Mouse (Mus musculus): ENCODE results near the gene Tnfrsf1b.

DNA sequence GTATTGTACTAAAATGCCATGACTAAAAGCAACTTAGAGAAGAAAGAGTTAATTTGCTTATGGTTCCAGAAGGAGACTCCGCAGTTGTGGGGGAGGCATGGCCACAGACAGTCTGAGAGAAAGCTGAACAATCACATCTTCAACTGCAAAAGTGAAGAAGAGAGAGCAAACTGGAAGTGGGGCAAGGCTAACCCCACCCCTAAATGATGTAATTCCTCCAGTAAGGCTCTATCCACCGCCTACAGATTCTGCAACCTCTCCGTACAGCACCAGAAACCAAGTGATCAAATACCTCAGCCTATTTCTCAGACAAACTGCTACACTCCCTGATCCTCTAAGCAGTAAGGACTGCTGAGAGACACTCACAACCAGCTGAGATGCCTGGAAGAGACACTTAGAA, 45.2 kb downstream of the Tnfrsf1b start:
- TF ChIP-seq CTCF (IDR thresholded peaks at IDR 0.05; ENCODE audit: control insufficient read depth, insufficient read depth, low read length) (no peak), POLR2A (IDR thresholded peaks at IDR 0.05; ENCODE audit: borderline replicate concordance, control insufficient read depth, low read depth, low read length) (no peak)
